Mouse (Mus musculus) intestine, postnatal 0 days (tissue): ENCODE measurements around the gene Nat8l. TPM values are rescaled to one million over a fixed set of nuclear protein-coding genes. Genes with fewer than 3 reads are reported as not detected.

Experiments used
- ATAC-seq: fragments of 200-750 bp; cut with Nextera tagmentation; 2 replicates; pipeline ENCODE4 v1.8.0; 2017; ENCODE audit warnings: mild to moderate bottlenecking, moderate TSS enrichment, moderate library complexity
- H3K27ac ChIP-seq: fragments of 300-500 bp; sonication (generic); 2 replicates; pipeline ENCODE4 v1.5.1; 2014; ENCODE audit warnings: mild to moderate bottlenecking, low read depth, low read length, moderate library complexity
- H3K27me3 ChIP-seq: fragments of 300-500 bp; sonication (generic); replicated peaks from 2 replicates; pipeline ENCODE4 v1.6.1; 2014; ENCODE audit warnings: low read length, mixed read lengths; ENCODE audit not compliant: control insufficient read depth, insufficient read depth
- H3K36me3 ChIP-seq: fragments of 300-500 bp; sonication (generic); 2 replicates; pipeline ENCODE4 v1.6.1; 2014; ENCODE audit warnings: mild to moderate bottlenecking, moderate library complexity; ENCODE audit not compliant: control insufficient read depth, insufficient read depth
- H3K4me1 ChIP-seq: fragments of 300-500 bp; sonication (generic); replicated peaks from 2 replicates; pipeline ENCODE4 v1.6.1; 2014; ENCODE audit warnings: antibody characterized with exemption, low read length, mixed read lengths; ENCODE audit not compliant: control insufficient read depth, insufficient read depth
- H3K4me2 ChIP-seq: fragments of 300-500 bp; sonication (generic); replicated peaks from 2 replicates; pipeline ENCODE4 v1.6.1; 2014; ENCODE audit warnings: low read depth, mild to moderate bottlenecking, moderate library complexity
- H3K4me3 ChIP-seq: fragments of 300-500 bp; sonication (generic); 2 replicates; pipeline ENCODE4 v1.5.1; 2014; ENCODE audit warnings: low read depth, low read length
- H3K9ac ChIP-seq: fragments of 300-500 bp; sonication (generic); 2 replicates; pipeline ENCODE4 v1.6.1; 2014; ENCODE audit warnings: mild to moderate bottlenecking, low read depth, low read length
- H3K9me3 ChIP-seq: fragments of 300-500 bp; sonication (generic); 2 replicates; pipeline ENCODE4 v1.6.1; 2016; ENCODE audit warnings: mixed run types; ENCODE audit not compliant: control insufficient read depth
- CTCF ChIP-seq: sonication (generic); IDR thresholded peaks from 2 replicates; pipeline ENCODE4 v1.5.1; 2016; ENCODE audit warnings: low read depth, mild to moderate bottlenecking, control low read depth, antibody characterized with exemption, moderate library complexity
- WGBS: fragments of 180-500 bp; shearing (Covaris S2); extraction: QIAGEN DNeasy Blood & Tissue Kit; methylation state at CpG from one replicate; pipeline ENCODE4 v1.1.7; 2014; 5-methylcytosine and 5-hydroxymethylcytosine counted together
- polyA plus RNA-seq: library from polyadenylated mRNA; unstranded; fragments of >200 nt; fragmentation: Nextera tagmentation; extraction: Ambion mirVana; gene quantifications from 2 replicates; pipeline ENCODE4 v1.2.1, GENCODE M21; 2015

Gene Nat8l
- polyA plus RNA-seq, 1 experiment from 2014 or later: 0.10 TPM

DNA sequence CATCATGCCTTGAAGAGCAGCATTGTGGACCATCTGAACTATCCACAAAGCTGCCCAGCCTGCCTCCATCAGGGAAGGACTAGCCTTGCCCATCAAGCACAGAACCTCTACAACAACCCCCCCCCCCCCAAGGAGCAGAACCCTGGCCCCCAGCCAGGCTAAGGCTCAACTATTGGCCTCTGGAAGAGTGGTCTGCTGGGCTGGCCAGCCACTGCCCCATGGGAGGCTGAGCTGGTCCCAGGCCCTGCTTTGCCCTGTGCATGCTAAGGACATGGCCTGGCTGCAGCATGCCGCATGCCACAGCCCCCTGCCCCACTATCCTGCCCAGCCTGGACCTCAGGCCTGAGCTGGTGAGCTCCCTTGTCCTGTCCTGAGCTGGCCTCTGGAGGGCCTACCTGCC, 5.6 kb downstream of the Nat8l start:
- Histone ChIP-seq H3K27me3 (peaks cover 32% of the 10 kb centered on the region), H3K4me3 (no peak overlapping the region), H3K36me3 (no peaks in the 10 kb centered on the region), H3K9me3 (no peaks in the 10 kb centered on the region), H3K4me1 (no peaks in the 10 kb centered on the region), H3K9ac (no peak overlapping the region), H3K27ac (no peak overlapping the region), H3K4me2 (no peak overlapping the region)
- 100% methylated on average over 1 of the region's 1 CpGs for whole genome bisulfite sequencing
- no peak for ATAC-seq
- no peak for TF ChIP-seq CTCF

DNA sequence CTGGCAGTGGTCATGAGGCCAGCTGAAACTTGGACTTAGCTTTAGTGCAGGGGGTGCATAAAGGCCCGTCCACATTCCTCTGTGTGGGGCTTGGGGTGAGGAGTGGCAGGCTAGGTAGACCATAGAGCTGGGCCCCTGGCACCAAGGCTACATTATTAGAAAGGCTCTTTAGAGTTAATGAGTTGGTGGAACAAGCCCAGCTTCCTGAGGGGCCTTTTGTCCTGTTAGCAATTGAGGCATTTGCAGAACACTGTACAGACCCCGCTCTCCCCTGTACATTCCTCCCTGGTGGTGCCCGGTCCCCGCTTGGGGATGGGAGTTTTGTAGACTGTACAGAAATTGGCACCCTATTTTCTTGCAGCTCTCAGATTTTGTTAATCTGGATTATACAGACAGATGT, 6.9 kb downstream of the Nat8l start:
- ATAC-seq: no peak
- H3K4me1 ChIP-seq: no peaks in the 10 kb centered on the region
- H3K9ac ChIP-seq: no peak overlapping the region
- no peak overlapping the region for H3K4me3 ChIP-seq
- TF ChIP-seq CTCF: no peak
- H3K36me3 ChIP-seq: no peaks in the 10 kb centered on the region
- peaks cover 19% of the 10 kb centered on the region for H3K27me3 ChIP-seq
- H3K9me3 ChIP-seq: no peaks in the 10 kb centered on the region
- no peak overlapping the region for H3K4me2 ChIP-seq
- H3K27ac ChIP-seq: no peak overlapping the region
- WGBS: 92% methylated on average over 4 of the region's 4 CpGs

- TF ChIP-seq CTCF: no peak
- Histone ChIP-seq H3K4me2 (no peak overlapping the region), H3K4me1 (no peaks in the 10 kb centered on the region), H3K9ac (no peak overlapping the region), H3K27me3 (0 out of 2 replicates have a peak, but pooled peaks cover under 1% of the 10 kb centered on the region), H3K27ac (no peak overlapping the region), H3K4me3 (no peak overlapping the region), H3K9me3 (no peaks in the 10 kb centered on the region), H3K36me3 (no peaks in the 10 kb centered on the region)
- 79% methylated on average over 5 of the region's 5 CpGs for WGBS
- ATAC-seq: no peak
These were observed 8.8 kb downstream of the Nat8l start for GRCm38 (mm10) chr5:34004618-34005017.

DNA sequence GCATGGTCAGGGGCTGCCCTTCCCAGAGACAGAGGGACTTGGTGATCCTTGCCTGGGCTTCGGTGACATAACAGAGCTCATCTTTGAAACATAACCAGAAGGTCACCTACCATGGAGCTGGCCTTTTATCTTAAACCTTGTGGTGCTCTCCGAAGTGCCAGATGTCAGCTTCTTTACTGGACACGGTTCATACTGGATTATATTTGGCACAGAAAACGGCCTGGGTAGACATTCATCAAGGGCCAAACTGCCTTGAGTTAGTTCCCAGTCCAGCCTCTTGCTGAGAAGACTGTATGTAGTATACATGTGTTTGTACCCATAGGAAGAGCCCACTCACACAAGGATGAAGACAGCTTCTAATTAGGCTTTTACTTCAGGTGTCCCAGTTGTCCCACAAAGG, 11.0 kb downstream of the Nat8l start:
- no peaks in the 10 kb centered on the region for H3K9me3 ChIP-seq
- WGBS: 80% methylated on average over 4 of the region's 4 CpGs
- no peaks in the 10 kb centered on the region for H3K4me1 ChIP-seq
- no peaks in the 10 kb centered on the region for H3K27me3 ChIP-seq
- no peak overlapping the region for H3K9ac ChIP-seq
- H3K4me3 ChIP-seq: no peak overlapping the region
- no peak for ATAC-seq
- H3K36me3 ChIP-seq: no peaks in the 10 kb centered on the region
- TF ChIP-seq CTCF: no peak
- no peak overlapping the region for H3K27ac ChIP-seq
- no peak overlapping the region for H3K4me2 ChIP-seq

DNA sequence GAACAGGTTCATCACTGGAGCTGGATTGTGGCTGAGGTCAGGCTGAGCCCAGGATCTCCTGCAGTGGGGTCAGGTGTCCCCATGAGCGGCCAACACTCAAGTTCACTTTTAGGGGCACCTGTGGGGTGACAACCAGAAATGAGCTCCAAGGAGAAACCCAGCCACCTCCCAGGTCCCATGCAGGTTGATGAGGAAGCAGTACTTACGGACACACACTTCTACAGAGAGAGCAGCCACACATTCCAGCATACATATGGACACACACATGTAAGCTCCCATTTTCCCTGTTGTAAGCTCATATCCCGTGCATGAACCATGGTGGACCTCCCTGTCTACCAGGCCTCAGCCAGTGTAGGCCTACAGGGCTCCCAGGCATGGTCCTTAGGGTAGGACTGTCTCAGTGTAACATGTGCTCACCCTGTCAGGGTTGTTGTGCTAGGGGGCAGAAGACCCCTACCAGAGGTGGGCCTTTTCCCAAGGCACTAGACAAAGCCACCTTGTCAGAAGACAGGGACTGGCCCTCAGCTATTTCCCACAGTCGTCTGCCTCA, 11.7 kb downstream of the Nat8l start:
- Histone ChIP-seq H3K4me1 (no peaks in the 10 kb centered on the region), H3K36me3 (no peaks in the 10 kb centered on the region), H3K9me3 (no peaks in the 10 kb centered on the region), H3K27ac (no peak overlapping the region), H3K27me3 (no peaks in the 10 kb centered on the region), H3K9ac (no peak overlapping the region), H3K4me3 (no peak overlapping the region), H3K4me2 (no peak overlapping the region)
- ATAC-seq: no peak
- 78% methylated on average over 4 of the region's 4 CpGs for WGBS
- TF ChIP-seq CTCF: no peak

GRCm38 (mm10) chr5:34014652-34015051, 18.9 kb downstream of the Nat8l start:
- Histone ChIP-seq H3K4me3 (no peak overlapping the region), H3K27me3 (no peaks in the 10 kb centered on the region), H3K9ac (no peak overlapping the region), H3K36me3 (no peaks in the 10 kb centered on the region), H3K9me3 (no peaks in the 10 kb centered on the region), H3K4me1 (no peaks in the 10 kb centered on the region), H3K4me2 (no peak overlapping the region), H3K27ac (no peak overlapping the region)
- TF ChIP-seq CTCF: peak; percentile 54
- ATAC-seq: no peak
- WGBS: 67% methylated on average over 1 of the region's 1 CpGs

GRCm38 (mm10) chr5:34018968-34019367, 23.2 kb downstream of the Nat8l start:
- no peak for ATAC-seq
- Histone ChIP-seq H3K4me2 (no peak overlapping the region), H3K27me3 (no peaks in the 10 kb centered on the region), H3K9ac (no peak overlapping the region), H3K9me3 (no peaks in the 10 kb centered on the region), H3K4me3 (no peak overlapping the region), H3K36me3 (no peaks in the 10 kb centered on the region), H3K27ac (no peak overlapping the region), H3K4me1 (no peaks in the 10 kb centered on the region)
- TF ChIP-seq CTCF: no peak
- 79% methylated on average over 4 of the region's 4 CpGs for WGBS
